Mouse (Mus musculus) liver, embryonic 11.5 days (tissue): ENCODE results near the gene Tent4b. TPM values are rescaled to one million over a fixed set of nuclear protein-coding genes. Genes with fewer than 3 reads are reported as not detected.
A peak's percentile ranks its signal among the peaks of the same experiment; 100 is the strongest.

ENCODE experiments used
- ATAC-seq: fragments of 200-750 bp; cut with Nextera tagmentation; replicated peaks from 2 replicates; pipeline ENCODE4 v1.8.0; 2017; ENCODE audit warnings: moderate number of reproducible peaks, mild to moderate bottlenecking, moderate TSS enrichment, moderate library complexity; ENCODE audit not compliant: low FRiP score
- DNase-seq: peaks from one replicate; pipeline ENCODE4 v3.0.0-alpha.2; 2017; ENCODE audit warnings: low spot score
- H3K27ac ChIP-seq: fragments of 300-500 bp; sonication (generic); 2 replicates; pipeline ENCODE4 v1.5.1; 2014; ENCODE audit warnings: mild to moderate bottlenecking, low read depth, low read length, control low read depth
- H3K27me3 ChIP-seq: fragments of 300-500 bp; sonication (generic); replicated peaks from 2 replicates; pipeline ENCODE4 v1.6.1; 2014; ENCODE audit warnings: low read length, mixed read lengths; ENCODE audit not compliant: control insufficient read depth, insufficient read depth
- H3K36me3 ChIP-seq: fragments of 300-500 bp; sonication (generic); 2 replicates; pipeline ENCODE4 v1.6.1; 2014; ENCODE audit warnings: mild to moderate bottlenecking, low read length, moderate library complexity, mixed read lengths; ENCODE audit not compliant: control insufficient read depth, insufficient read depth
- H3K4me1 ChIP-seq: fragments of 300-500 bp; sonication (generic); replicated peaks from 2 replicates; pipeline ENCODE4 v1.6.1; 2014; ENCODE audit warnings: low read length, mixed read lengths; ENCODE audit not compliant: control insufficient read depth, insufficient read depth
- H3K4me2 ChIP-seq: fragments of 300-500 bp; sonication (generic); 2 replicates; pipeline ENCODE4 v1.6.1; 2014; ENCODE audit warnings: mild to moderate bottlenecking, control low read depth, moderate library complexity
- H3K4me3 ChIP-seq: fragments of 300-500 bp; sonication (generic); 2 replicates; pipeline ENCODE4 v1.5.1; 2014; ENCODE audit warnings: low read depth, low read length, control low read depth
- H3K9ac ChIP-seq: fragments of 300-500 bp; sonication (generic); 2 replicates; pipeline ENCODE4 v1.6.1; 2014; ENCODE audit warnings: low read depth, low read length, control low read depth
- H3K9me3 ChIP-seq: fragments of 300-500 bp; sonication (generic); 2 replicates; pipeline ENCODE4 v1.6.1; 2016; ENCODE audit warnings: low read length, inconsistent platforms, mixed read lengths; ENCODE audit not compliant: control insufficient read depth
- WGBS: fragments of 180-500 bp; shearing (Covaris S2); extraction: QIAGEN DNeasy Blood & Tissue Kit; methylation state at CpG from one replicate; pipeline ENCODE4 v1.1.7; 2014; 5-methylcytosine and 5-hydroxymethylcytosine counted together
- polyA plus RNA-seq: library from polyadenylated mRNA; unstranded; fragments of >200 nt; fragmentation: Nextera tagmentation; extraction: Ambion mirVana; gene quantifications from 2 replicates; pipeline ENCODE4 v1.2.1, GENCODE M21; 2014

The Tent4b gene
- polyA plus RNA-seq, 1 experiment from 2014 or later = 11.2 TPM

- ATAC-seq = no peak
- DNase-seq = no peak
Measured at GRCm38 (mm10) chr8:88185716-88186115, 13.3 kb upstream of the Tent4b start.

GRCm38 (mm10) chr8:88197328-88197727 is 1.7 kb upstream of the Tent4b start:
- 42% methylated on average over 3 of the region's 3 CpGs for WGBS
- no peak overlapping the region for H3K27ac ChIP-seq

More at GRCm38 (mm10) chr8:88185716-88186115, 13.3 kb upstream of the Tent4b start:
- Histone ChIP-seq H3K27ac (no peak overlapping the region), H3K4me1 (no peaks in the 10 kb centered on the region), H3K4me3 (no peak overlapping the region), H3K4me2 (no peak overlapping the region), H3K9ac (no peak overlapping the region), H3K36me3 (no peaks in the 10 kb centered on the region), H3K9me3 (no peaks in the 10 kb centered on the region), H3K27me3 (no peaks in the 10 kb centered on the region; the same call in 1 of the 2 replicates)
- WGBS = 75% methylated on average over 6 of the region's 6 CpGs

GRCm38 (mm10) chr8:88198551-88198944 is 465 bp upstream of the Tent4b start:
- peak overlapping the region; percentile 96 for H3K27ac ChIP-seq
- WGBS = 2% methylated on average over 10 of the region's 10 CpGs
- H3K36me3 ChIP-seq = no peaks in the 10 kb centered on the region; the same call in 1 of the 2 replicates
- no peaks in the 10 kb centered on the region for H3K27me3 ChIP-seq
- H3K9me3 ChIP-seq = no peaks in the 10 kb centered on the region
- H3K4me3 ChIP-seq = peak overlapping the region; percentile 95
- ATAC-seq (no peak), DNase-seq (no peak)
- H3K9ac ChIP-seq = peak overlapping the region; percentile 88
- peaks cover 19% of the 10 kb centered on the region for H3K4me1 ChIP-seq
- H3K4me2 ChIP-seq = peak overlapping the region; percentile 66

More at GRCm38 (mm10) chr8:88197328-88197727, 1.7 kb upstream of the Tent4b start:
- no peak overlapping the region for H3K4me3 ChIP-seq
- H3K4me2 ChIP-seq = no peak overlapping the region
- peaks cover 19% of the 10 kb centered on the region for H3K4me1 ChIP-seq
- DNase-seq (no peak), ATAC-seq (no peak)
- H3K36me3 ChIP-seq = no peaks in the 10 kb centered on the region
- no peak overlapping the region for H3K9ac ChIP-seq
- no peaks in the 10 kb centered on the region for H3K27me3 ChIP-seq
- no peaks in the 10 kb centered on the region for H3K9me3 ChIP-seq

- H3K4me2 ChIP-seq = peak overlapping the region; percentile 94
- H3K4me3 ChIP-seq = peak overlapping the region; percentile 95
- H3K27me3 ChIP-seq = no peaks in the 10 kb centered on the region
- peak; percentile 52 for ATAC-seq
- H3K27ac ChIP-seq = peak overlapping the region; percentile 96
- peak overlapping the region; percentile 88 for H3K9ac ChIP-seq
- WGBS = under 1% methylated on average over 101 of the region's 117 CpGs
- H3K9me3 ChIP-seq = no peaks in the 10 kb centered on the region
- DNase-seq = peak; percentile 70
- no peaks in the 10 kb centered on the region; the same call in 1 of the 2 replicates for H3K36me3 ChIP-seq
- peaks cover 21% of the 10 kb centered on the region for H3K4me1 ChIP-seq
Measured at GRCm38 (mm10) chr8:88199700-88200601, 938 bp downstream of the Tent4b start.

GRCm38 (mm10) chr8:88200724-88201495 is 1.9 kb downstream of the Tent4b start:
- Histone ChIP-seq H3K9me3 (no peaks in the 10 kb centered on the region), H3K27ac (no peak overlapping the region), H3K36me3 (no peaks in the 10 kb centered on the region; the same call in 1 of the 2 replicates), H3K4me1 (peaks cover 21% of the 10 kb centered on the region), H3K4me3 (peak overlapping the region; percentile 95), H3K27me3 (no peaks in the 10 kb centered on the region), H3K4me2 (peak overlapping the region; percentile 94), H3K9ac (peak overlapping the region; percentile 20; the same call in 1 of the 2 replicates)
- WGBS = 29% methylated on average over 10 of the region's 10 CpGs
- no peak for ATAC-seq
- peak; percentile 36 for DNase-seq

- H3K9ac ChIP-seq = 0 out of 2 replicates have a peak overlapping the region, but pooled peaks have one; percentile 20
Measured at GRCm38 (mm10) chr8:88201641-88202040, 2.6 kb downstream of the Tent4b start.

GRCm38 (mm10) chr8:88206016-88206415 is 7.0 kb downstream of the Tent4b start:
- Histone ChIP-seq H3K36me3 (no peaks in the 10 kb centered on the region; the same call in 1 of the 2 replicates), H3K4me2 (no peak overlapping the region), H3K27me3 (no peaks in the 10 kb centered on the region), H3K4me3 (no peak overlapping the region), H3K9ac (no peak overlapping the region), H3K27ac (no peak overlapping the region), H3K9me3 (no peaks in the 10 kb centered on the region), H3K4me1 (peaks cover 11% of the 10 kb centered on the region)
- DNase-seq (no peak), ATAC-seq (no peak)
- 89% methylated on average over 9 of the region's 9 CpGs for WGBS

More at GRCm38 (mm10) chr8:88201641-88202040, 2.6 kb downstream of the Tent4b start:
- no peak for DNase-seq
- H3K4me1 ChIP-seq = peaks cover 21% of the 10 kb centered on the region
- 66% methylated on average over 3 of the region's 3 CpGs for WGBS
- no peaks in the 10 kb centered on the region for H3K9me3 ChIP-seq
- H3K27ac ChIP-seq = no peak overlapping the region
- no peaks in the 10 kb centered on the region for H3K27me3 ChIP-seq
- 0 out of 2 replicates have a peak overlapping the region, but pooled peaks have one; percentile 95 for H3K4me3 ChIP-seq
- H3K36me3 ChIP-seq = no peaks in the 10 kb centered on the region; the same call in 1 of the 2 replicates
- H3K4me2 ChIP-seq = peak overlapping the region; percentile 94
- no peak for ATAC-seq

GRCm38 (mm10) chr8:88207121-88207821 is 8.3 kb downstream of the Tent4b start:
- ATAC-seq (no peak), DNase-seq (no peak)
- Histone ChIP-seq H3K9ac (no peak overlapping the region), H3K9me3 (no peaks in the 10 kb centered on the region), H3K4me3 (no peak overlapping the region), H3K4me1 (0 out of 2 replicates have a peak, but pooled peaks cover 2% of the 10 kb centered on the region), H3K36me3 (no peaks in the 10 kb centered on the region; the same call in 1 of the 2 replicates), H3K27ac (no peak overlapping the region), H3K4me2 (no peak overlapping the region), H3K27me3 (no peaks in the 10 kb centered on the region)
- WGBS = 88% methylated on average over 7 of the region's 7 CpGs
